Mouse (Mus musculus): ENCODE data around the gene Syce2. TPM values are rescaled to one million over a fixed set of nuclear protein-coding genes. Genes with fewer than 3 reads are reported as not detected.

The Syce2 gene
- polyA plus RNA-seq, 1 experiment, result 138 TPM

GRCm38 (mm10) chr8:84933767-84934559, 62.1 kb downstream of the Syce2 start:
- H3K36me3 ChIP-seq (ENCODE audit: control insufficient read depth, insufficient read depth, low read length), result no peaks in the 10 kb centered on the region
- no peaks in the 10 kb centered on the region for H3K27me3 ChIP-seq (ENCODE audit: control insufficient read depth, insufficient read depth, low read length)
- no peak for TF ChIP-seq CTCF (IDR thresholded peaks at IDR 0.05; ENCODE audit: control insufficient read depth, insufficient read depth, insufficient replicate concordance, low read depth, low read length)
- TF ChIP-seq POLR2A (IDR thresholded peaks at IDR 0.05; ENCODE audit: control insufficient read depth, low read depth, low read length), result no peak
- H3K4me3 ChIP-seq (ENCODE audit: control insufficient read depth, low read depth, low read length), result no peak overlapping the region
- peaks cover 21% of the 10 kb centered on the region for H3K4me1 ChIP-seq (ENCODE audit: control insufficient read depth, insufficient read depth, low read length)
- H3K27ac ChIP-seq (ENCODE audit: control insufficient read depth, insufficient read depth, low read depth, low read length), result no peak overlapping the region

DNA sequence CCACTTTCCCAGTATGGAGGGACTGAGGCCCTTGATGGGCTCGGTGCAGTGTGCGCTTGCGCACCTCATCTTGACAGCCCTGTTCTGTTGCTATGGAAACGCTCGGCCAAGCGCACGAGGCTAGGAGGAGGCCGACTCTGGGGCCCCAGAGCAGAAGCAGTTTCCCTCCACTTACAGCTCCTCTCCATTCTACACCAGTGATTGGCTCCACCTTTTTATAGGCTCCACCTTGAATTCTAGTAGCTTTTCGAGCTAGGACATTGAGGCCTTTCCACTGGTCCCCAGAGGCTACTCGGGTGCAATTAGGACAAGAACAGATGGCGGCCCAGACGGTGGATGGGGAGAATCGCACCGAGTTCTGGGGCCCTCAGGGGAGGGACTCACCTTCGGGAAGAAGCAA, 62.9 kb downstream of the Syce2 start:
- no peak for TF ChIP-seq CTCF (IDR thresholded peaks at IDR 0.05; ENCODE audit: control insufficient read depth, insufficient read depth, insufficient replicate concordance, low read depth, low read length)
- TF ChIP-seq POLR2A (IDR thresholded peaks at IDR 0.05; ENCODE audit: control insufficient read depth, low read depth, low read length), result no peak
- Histone ChIP-seq H3K27ac (ENCODE audit: control insufficient read depth, insufficient read depth, low read depth, low read length) (no peak overlapping the region), H3K27me3 (ENCODE audit: control insufficient read depth, insufficient read depth, low read length) (no peaks in the 10 kb centered on the region), H3K4me1 (ENCODE audit: control insufficient read depth, insufficient read depth, low read length) (peaks cover 18% of the 10 kb centered on the region), H3K36me3 (ENCODE audit: control insufficient read depth, insufficient read depth, low read length) (no peaks in the 10 kb centered on the region), H3K4me3 (ENCODE audit: control insufficient read depth, low read depth, low read length) (no peak overlapping the region)

GRCm38 (mm10) chr8:84935489-84935888, 63.6 kb downstream of the Syce2 start:
- TF ChIP-seq POLR2A (IDR thresholded peaks at IDR 0.05; ENCODE audit: control insufficient read depth, low read depth, low read length) (no peak), CTCF (IDR thresholded peaks at IDR 0.05; ENCODE audit: control insufficient read depth, insufficient read depth, insufficient replicate concordance, low read depth, low read length) (no peak)
- no peak overlapping the region for H3K27ac ChIP-seq (ENCODE audit: control insufficient read depth, insufficient read depth, low read depth, low read length)
- no peaks in the 10 kb centered on the region for H3K36me3 ChIP-seq (ENCODE audit: control insufficient read depth, insufficient read depth, low read length)
- H3K4me1 ChIP-seq (ENCODE audit: control insufficient read depth, insufficient read depth, low read length), result peaks cover 18% of the 10 kb centered on the region
- no peak overlapping the region for H3K4me3 ChIP-seq (ENCODE audit: control insufficient read depth, low read depth, low read length)
- no peaks in the 10 kb centered on the region for H3K27me3 ChIP-seq (ENCODE audit: control insufficient read depth, insufficient read depth, low read length)

DNA sequence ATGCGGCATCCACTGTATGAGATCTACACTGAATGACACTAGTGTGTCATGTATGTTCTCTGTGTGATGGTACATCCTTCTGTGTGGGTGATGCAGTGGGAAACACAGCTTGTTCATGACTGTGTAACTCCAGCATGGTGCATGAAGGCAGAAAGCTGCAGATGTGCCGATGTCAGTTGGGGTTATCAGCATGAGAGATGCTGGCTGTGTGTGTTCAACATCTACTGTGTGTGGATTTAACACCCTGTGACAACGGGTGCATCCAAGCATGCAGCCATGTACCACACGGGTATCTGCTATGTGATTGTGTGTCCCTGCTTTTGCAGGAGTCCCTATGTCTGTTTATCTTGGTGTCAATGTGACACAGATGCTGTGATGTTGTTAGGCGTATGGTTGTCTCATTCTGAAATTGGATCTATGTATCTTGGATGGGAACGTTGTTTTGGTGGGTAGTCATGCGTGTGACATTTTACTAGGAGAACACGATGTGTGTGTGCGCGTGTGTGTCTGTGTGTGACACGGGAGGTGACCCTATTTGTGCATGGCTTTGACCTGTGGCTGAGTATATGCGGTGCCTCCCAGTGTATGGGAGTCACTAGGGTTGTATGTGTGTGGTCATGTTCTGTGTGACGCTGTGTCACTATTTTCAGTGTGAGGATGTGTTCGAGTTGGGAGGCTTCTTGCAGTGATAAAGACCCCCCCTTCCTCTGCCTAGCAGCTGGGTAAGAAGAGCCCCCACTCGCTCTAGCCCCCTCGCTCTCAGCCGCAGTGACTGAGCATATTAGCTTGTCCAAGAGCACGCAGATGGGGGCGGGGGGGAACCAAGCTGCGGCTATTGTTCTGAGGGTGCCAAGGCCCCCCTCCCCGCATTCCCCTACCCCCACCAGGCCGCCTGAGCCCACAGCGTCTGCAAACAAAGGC, 64.4 kb downstream of the Syce2 start:
- Histone ChIP-seq H3K27me3 (ENCODE audit: control insufficient read depth, insufficient read depth, low read length) (no peaks in the 10 kb centered on the region), H3K4me1 (ENCODE audit: control insufficient read depth, insufficient read depth, low read length) (peaks cover 18% of the 10 kb centered on the region), H3K36me3 (ENCODE audit: control insufficient read depth, insufficient read depth, low read length) (no peaks in the 10 kb centered on the region), H3K27ac (ENCODE audit: control insufficient read depth, insufficient read depth, low read depth, low read length) (no peak overlapping the region), H3K4me3 (ENCODE audit: control insufficient read depth, low read depth, low read length) (no peak overlapping the region)
- no peak for TF ChIP-seq POLR2A (IDR thresholded peaks at IDR 0.05; ENCODE audit: control insufficient read depth, low read depth, low read length)
- no peak for TF ChIP-seq CTCF (IDR thresholded peaks at IDR 0.05; ENCODE audit: control insufficient read depth, insufficient read depth, insufficient replicate concordance, low read depth, low read length)

- no peaks in the 10 kb centered on the region for H3K27me3 ChIP-seq (ENCODE audit: control insufficient read depth, insufficient read depth, low read length)
- H3K4me1 ChIP-seq (ENCODE audit: control insufficient read depth, insufficient read depth, low read length), result peaks cover 18% of the 10 kb centered on the region
- TF ChIP-seq CTCF (IDR thresholded peaks at IDR 0.05; ENCODE audit: control insufficient read depth, insufficient read depth, insufficient replicate concordance, low read depth, low read length), result peak; percentile 67
- no peak for TF ChIP-seq POLR2A (IDR thresholded peaks at IDR 0.05; ENCODE audit: control insufficient read depth, low read depth, low read length)
- H3K27ac ChIP-seq (ENCODE audit: control insufficient read depth, insufficient read depth, low read depth, low read length), result no peak within 1 kb of the TSS
- H3K4me3 ChIP-seq (ENCODE audit: control insufficient read depth, low read depth, low read length), result peak within 1 kb of the TSS; percentile 67
- no peaks in the 10 kb centered on the region for H3K36me3 ChIP-seq (ENCODE audit: control insufficient read depth, insufficient read depth, low read length)
Measured at GRCm38 (mm10) chr8:84936962-84937546, 65.1 kb downstream of the Syce2 start, which contains the start of gene Mast1. Gene Mast1 (minus strand): TSS chr8:84937359.

Other genes with a start within 250 kb of the Syce2 start
- 2.1 and 2.3 TPM in 2 replicates for gene Ier2, start 209.3 kb upstream of the Syce2 start, polyA plus RNA-seq (2012; rRNA removed)
- gene Trmt1, start 185.8 kb upstream of the Syce2 start, polyA plus RNA-seq (2012; rRNA removed), result 131 and 161 TPM in 2 replicates
- gene Nacc1, start 184.2 kb upstream of the Syce2 start, polyA plus RNA-seq (2012; rRNA removed), result 27.5 and 28.2 TPM in 2 replicates
- 0.93 and 1.2 TPM in 2 replicates for gene Lyl1, start 170.7 kb upstream of the Syce2 start, polyA plus RNA-seq (2012; rRNA removed)
- gene G430095P16Rik, start 149.1 kb upstream of the Syce2 start, polyA plus RNA-seq (2012; rRNA removed), result 0.32 TPM in 2 replicates
- gene Nfix, start 71.8 kb upstream of the Syce2 start, polyA plus RNA-seq (2012; rRNA removed), result 4.3 and 5.0 TPM in 2 replicates
- gene Dand5, start 49.3 kb upstream of the Syce2 start, polyA plus RNA-seq (2012; rRNA removed), result 27.1 and 29.7 TPM in 2 replicates
- 9.4 and 12.0 TPM in 2 replicates for gene Gadd45gip1, start 40.6 kb upstream of the Syce2 start, polyA plus RNA-seq (2012; rRNA removed)
- gene Rad23a, start 31.4 kb upstream of the Syce2 start, polyA plus RNA-seq (2012; rRNA removed), result 106 and 110 TPM in 2 replicates
- gene Calr, start 25.2 kb upstream of the Syce2 start, polyA plus RNA-seq (2012; rRNA removed), result 318 and 384 TPM in 2 replicates
- gene Farsa, start 15.1 kb upstream of the Syce2 start, polyA plus RNA-seq (2012; rRNA removed), result 50.4 and 55.7 TPM in 2 replicates
- gene Gcdh, start 21.8 kb downstream of the Syce2 start, polyA plus RNA-seq (2012; rRNA removed), result 8.1 and 10.5 TPM in 2 replicates
- gene Klf1, start 29.8 kb downstream of the Syce2 start, polyA plus RNA-seq (2012; rRNA removed), result 0.36 and 0.48 TPM in 2 replicates
- 1.6 and 2.1 TPM in 2 replicates for gene Dnase2a, start 36.4 kb downstream of the Syce2 start, polyA plus RNA-seq (2012; rRNA removed)
- 1.5 and 1.6 TPM in 2 replicates for gene Mast1, start 65.2 kb downstream of the Syce2 start, polyA plus RNA-seq (2012; rRNA removed)
- 0.30 and 0.32 TPM in 2 replicates for gene Rtbdn, start 74.9 kb downstream of the Syce2 start, polyA plus RNA-seq (2012; rRNA removed)
- 477 and 542 TPM in 2 replicates for gene Gm49661, start 97.3 kb downstream of the Syce2 start, polyA plus RNA-seq (2012; rRNA removed)
- gene Prdx2, start 97.5 kb downstream of the Syce2 start, polyA plus RNA-seq (2012; rRNA removed), result 59.6 and 68.5 TPM in 2 replicates
- 1,424 and 1,585 TPM in 2 replicates for gene Rnaseh2a, start 97.7 kb downstream of the Syce2 start, polyA plus RNA-seq (2012; rRNA removed)
- 5.7 and 9.3 TPM in 2 replicates for gene Junb, start 106.6 kb downstream of the Syce2 start, polyA plus RNA-seq (2012; rRNA removed)
- gene Hook2, start 118.5 kb downstream of the Syce2 start, polyA plus RNA-seq (2012; rRNA removed), result 55.4 and 62.0 TPM in 2 replicates
- gene Best2, start 142.4 kb downstream of the Syce2 start, polyA plus RNA-seq (2012; rRNA removed), result 0.08 TPM in 1 of 2 replicates, not detected in the other
- gene Asna1, start 153.2 kb downstream of the Syce2 start, polyA plus RNA-seq (2012; rRNA removed), result 203 and 208 TPM in 2 replicates
- 82.1 and 88.6 TPM in 2 replicates for gene Trir, start 154.7 kb downstream of the Syce2 start, polyA plus RNA-seq (2012; rRNA removed)
- gene Tnpo2, start 164.8 kb downstream of the Syce2 start, polyA plus RNA-seq (2012; rRNA removed), result 44.7 and 44.9 TPM in 2 replicates
- gene Fbxw9, start 187.9 kb downstream of the Syce2 start, polyA plus RNA-seq (2012; rRNA removed), result 83.8 and 91.5 TPM in 2 replicates
- not detected in 2 replicates for gene Gm5741, start 195.9 kb downstream of the Syce2 start, polyA plus RNA-seq (2012; rRNA removed)
- gene Dhps, start 199.6 kb downstream of the Syce2 start, polyA plus RNA-seq (2012; rRNA removed), result 20.0 and 22.2 TPM in 2 replicates
- 32.1 and 32.6 TPM in 2 replicates for gene Wdr83os, start 208.6 kb downstream of the Syce2 start, polyA plus RNA-seq (2012; rRNA removed)
- 21.1 and 21.4 TPM in 2 replicates for gene Wdr83, start 209.2 kb downstream of the Syce2 start, polyA plus RNA-seq (2012; rRNA removed)
- gene Man2b1, start 211.2 kb downstream of the Syce2 start, polyA plus RNA-seq (2012; rRNA removed), result 19.3 and 19.6 TPM in 2 replicates

Data from testis, adult 2 months (tissue).